Mouse (Mus musculus) stomach, postnatal 0 days (tissue): ENCODE results near the gene Egln2. TPM values are rescaled to one million over a fixed set of nuclear protein-coding genes. Genes with fewer than 3 reads are reported as not detected.

Experiments used
- ATAC-seq: fragments of 200-750 bp; cut with Nextera tagmentation; 2 replicates; pipeline ENCODE4 v1.8.0; 2017; ENCODE audit not compliant: low FRiP score, low TSS enrichment
- DNase-seq: peaks from one replicate; pipeline ENCODE4 v3.0.0-alpha.2; 2016; ENCODE audit warnings: low spot score
- H3K27ac ChIP-seq: fragments of 300-500 bp; sonication (generic); replicated peaks from 2 replicates; pipeline ENCODE4 v1.5.1; 2014; ENCODE audit warnings: mild to moderate bottlenecking, control low read depth
- H3K27me3 ChIP-seq: fragments of 300-500 bp; sonication (generic); 2 replicates; pipeline ENCODE4 v1.6.1; 2014; ENCODE audit warnings: low read length; ENCODE audit not compliant: control insufficient read depth, insufficient read depth
- H3K36me3 ChIP-seq: fragments of 300-500 bp; sonication (generic); 2 replicates; pipeline ENCODE4 v1.6.1; 2014; ENCODE audit warnings: low read length, mixed read lengths; ENCODE audit not compliant: control insufficient read depth, insufficient read depth
- H3K4me1 ChIP-seq: fragments of 300-500 bp; sonication (generic); replicated peaks from 2 replicates; pipeline ENCODE4 v1.6.1; 2014; ENCODE audit warnings: antibody characterized with exemption; ENCODE audit not compliant: control insufficient read depth, insufficient read depth
- H3K4me2 ChIP-seq: fragments of 300-500 bp; sonication (generic); replicated peaks from 2 replicates; pipeline ENCODE4 v1.6.1; 2014; ENCODE audit warnings: low read depth, mild to moderate bottlenecking, control low read depth, moderate library complexity
- H3K4me3 ChIP-seq: fragments of 300-500 bp; sonication (generic); 2 replicates; pipeline ENCODE4 v1.5.1; 2014; ENCODE audit warnings: low read depth, low read length, control low read depth
- H3K9ac ChIP-seq: fragments of 300-500 bp; sonication (generic); 2 replicates; pipeline ENCODE4 v1.6.1; 2014; ENCODE audit warnings: mild to moderate bottlenecking, low read length, control low read depth, mixed read lengths
- H3K9me3 ChIP-seq: fragments of 300-500 bp; sonication (generic); 2 replicates; pipeline ENCODE4 v1.6.1; 2016; ENCODE audit warnings: low read length; ENCODE audit not compliant: control insufficient read depth
- CTCF ChIP-seq: IDR thresholded peaks from 2 replicates; pipeline ENCODE4 v1.5.1; 2016; ENCODE audit warnings: antibody characterized with exemption, low read depth, mild to moderate bottlenecking, moderate library complexity
- EP300 ChIP-seq: optimal IDR thresholded peaks from 2 replicates; pipeline ENCODE3; 2016; ENCODE audit warnings: antibody characterized with exemption
- WGBS: fragments of 180-500 bp; shearing (Covaris S2); extraction: QIAGEN DNeasy Blood & Tissue Kit; methylation state at CpG from one replicate; pipeline ENCODE4 v1.1.7; 2014; 5-methylcytosine and 5-hydroxymethylcytosine counted together
- polyA plus RNA-seq: library from polyadenylated mRNA; unstranded; fragments of >200 nt; fragmentation: Nextera tagmentation; extraction: Ambion mirVana; gene quantifications from 2 replicates; pipeline ENCODE4 v1.2.1, GENCODE M21; 2015

The Egln2 gene
- polyA plus RNA-seq, 1 experiment from 2014 or later, result 51.0 TPM

- ATAC-seq (peak; percentile 88), DNase-seq (peak; percentile 83)
- Histone ChIP-seq H3K9ac (no peak overlapping the region), H3K27ac (no peak overlapping the region), H3K36me3 (peaks cover 15% of the 10 kb centered on the region), H3K4me3 (no peak overlapping the region), H3K9me3 (no peaks in the 10 kb centered on the region), H3K27me3 (no peaks in the 10 kb centered on the region), H3K4me1 (peaks cover 2% of the 10 kb centered on the region; the same call in 1 of the 2 replicates), H3K4me2 (no peak overlapping the region)
- 13% methylated on average over 8 of the region's 8 CpGs for WGBS
- TF ChIP-seq CTCF (peak; percentile 94), EP300 (no peak)
Observed at GRCm38 (mm10) chr7:27159882-27160281, 6.7 kb downstream of the Egln2 start.

GRCm38 (mm10) chr7:27159256-27159655, 7.3 kb downstream of the Egln2 start:
- H3K27ac ChIP-seq, result no peak overlapping the region
- ATAC-seq (no peak), DNase-seq (no peak)
- no peak overlapping the region for H3K9ac ChIP-seq
- WGBS, result 97% methylated on average over 6 of the region's 6 CpGs
- peaks cover 15% of the 10 kb centered on the region for H3K36me3 ChIP-seq
- H3K9me3 ChIP-seq, result no peaks in the 10 kb centered on the region
- H3K27me3 ChIP-seq, result no peaks in the 10 kb centered on the region
- no peak overlapping the region for H3K4me3 ChIP-seq
- no peak overlapping the region for H3K4me2 ChIP-seq
- 0 out of 2 replicates have a peak, but pooled peaks cover 2% of the 10 kb centered on the region for H3K4me1 ChIP-seq
- TF ChIP-seq CTCF (no peak), EP300 (no peak)

GRCm38 (mm10) chr7:27158171-27158570, 8.4 kb downstream of the Egln2 start:
- WGBS, result 96% methylated on average over 9 of the region's 9 CpGs
- H3K4me3 ChIP-seq, result no peak overlapping the region
- no peaks in the 10 kb centered on the region for H3K9me3 ChIP-seq
- H3K27ac ChIP-seq, result no peak overlapping the region
- TF ChIP-seq CTCF (no peak), EP300 (no peak)
- H3K4me2 ChIP-seq, result no peak overlapping the region
- DNase-seq (no peak), ATAC-seq (no peak)
- peaks cover 13% of the 10 kb centered on the region for H3K36me3 ChIP-seq
- 0 out of 2 replicates have a peak, but pooled peaks cover 2% of the 10 kb centered on the region for H3K4me1 ChIP-seq
- no peaks in the 10 kb centered on the region for H3K27me3 ChIP-seq
- no peak overlapping the region for H3K9ac ChIP-seq

GRCm38 (mm10) chr7:27156005-27156404, 10.6 kb downstream of the Egln2 start:
- TF ChIP-seq EP300, result no peak
- TF ChIP-seq CTCF, result no peak
- Histone ChIP-seq H3K9me3 (no peaks in the 10 kb centered on the region), H3K36me3 (peaks cover 13% of the 10 kb centered on the region), H3K4me2 (no peak overlapping the region), H3K9ac (no peak overlapping the region), H3K27ac (no peak overlapping the region), H3K4me1 (0 out of 2 replicates have a peak, but pooled peaks cover 2% of the 10 kb centered on the region), H3K27me3 (no peaks in the 10 kb centered on the region), H3K4me3 (no peak overlapping the region)
- no peak for DNase-seq
- ATAC-seq, result no peak
- WGBS, result 80% methylated on average over 13 of the region's 13 CpGs

- DNase-seq (peak; percentile 81), ATAC-seq (peak; percentile 80)
- no peak within 1 kb of the TSS for H3K4me2 ChIP-seq
- peaks cover 2% of the 10 kb centered on the region for H3K36me3 ChIP-seq
- H3K4me3 ChIP-seq, result no peak within 1 kb of the TSS
- no peaks in the 10 kb centered on the region for H3K4me1 ChIP-seq
- 32% methylated on average over 10 of the region's 10 CpGs for WGBS
- H3K9ac ChIP-seq, result peak within 1 kb of the TSS; percentile 41; the same call in 1 of the 2 replicates
- TF ChIP-seq CTCF, result no peak
- no peak for TF ChIP-seq EP300
- no peaks in the 10 kb centered on the region for H3K9me3 ChIP-seq
- no peaks in the 10 kb centered on the region for H3K27me3 ChIP-seq
- peak within 1 kb of the TSS; percentile 82 for H3K27ac ChIP-seq
Observed at GRCm38 (mm10) chr7:27153205-27153764, 13.3 kb downstream of the Egln2 start, which contains the start of gene Cyp2t4. Gene Cyp2t4 (plus strand): TSS chr7:27153714.

- WGBS, result 26% methylated on average over 8 of the region's 8 CpGs
- TF ChIP-seq CTCF, result no peak
- peak; percentile 13 for TF ChIP-seq EP300
- H3K4me1 ChIP-seq, result no peaks in the 10 kb centered on the region
- H3K9ac ChIP-seq, result no peak overlapping the region
- H3K9me3 ChIP-seq, result no peaks in the 10 kb centered on the region
- DNase-seq, result no peak
- no peak overlapping the region for H3K4me3 ChIP-seq
- H3K27me3 ChIP-seq, result no peaks in the 10 kb centered on the region
- peak; percentile 47; the same call in 1 of the 2 replicates for ATAC-seq
- H3K4me2 ChIP-seq, result no peak overlapping the region
- peak overlapping the region; percentile 58; the same call in 1 of the 2 replicates for H3K27ac ChIP-seq
- no peaks in the 10 kb centered on the region for H3K36me3 ChIP-seq
Observed at GRCm38 (mm10) chr7:27136410-27136996, 30.1 kb downstream of the Egln2 start.
